Mouse (Mus musculus): Measurements from ENCODE around the gene B4galt1.

The B4galt1 gene

GRCm38 (mm10) chr4:40778656-40779055, 75.1 kb downstream of the B4galt1 start:
- no peak for DNase-seq (ENCODE audit: low spot score in 2 of 2)

GRCm38 (mm10) chr4:40777116-40777515, 76.7 kb downstream of the B4galt1 start:
- no peak for DNase-seq (ENCODE audit: low spot score in 2 of 2)

- DNase-seq (ENCODE audit: low spot score in 2 of 2), result no peak
Observed at GRCm38 (mm10) chr4:40776416-40776815, 77.4 kb downstream of the B4galt1 start.

- peak; percentile 64 to 72 for DNase-seq (ENCODE audit: low spot score in 2 of 2)
Observed at GRCm38 (mm10) chr4:40774279-40775259, 79.2 kb downstream of the B4galt1 start.

- DNase-seq (ENCODE audit: low spot score in 2 of 2), result no peak
Observed at GRCm38 (mm10) chr4:40759876-40760275, 93.9 kb downstream of the B4galt1 start.

- peak; percentile 97 to 98 for DNase-seq (ENCODE audit: low spot score in 2 of 2)
Observed at GRCm38 (mm10) chr4:40757780-40758420, 95.9 kb downstream of the B4galt1 start, which contains the start of gene Smu1. Gene Smu1 (minus strand): TSS chr4:40757923.

GRCm38 (mm10) chr4:40757157-40757779, 96.5 kb downstream of the B4galt1 start:
- no peak for DNase-seq (ENCODE audit: low spot score in 2 of 2)

All from right cerebral cortex, adult 2 months (tissue).